7 mouse cellular contexts compared by ENCODE assay signal in genomic region chr2:62046861-62047503, GRCm38 (mm10). TPM values are rescaled to one million over a fixed set of nuclear protein-coding genes. Genes with fewer than 3 reads are reported as not detected.
A peak's percentile ranks its signal among the peaks of the same experiment; 100 is the strongest.
DNase-seq lines count a peak whose midpoint lies in the region; ATAC-seq and TF ChIP-seq lines count a peak whose summit lies in the region.

No protein-coding gene starts in this region.

- no peaks in the 10 kb centered on the region for H3K27me3 ChIP-seq in lung, postnatal 0 days (replicated peaks; ENCODE audit: insufficient read depth, low read length)
- no peaks in the 10 kb centered on the region for H3K27me3 ChIP-seq in hindbrain, embryonic 11.5 days (ENCODE audit: control insufficient read depth, insufficient read depth, low read length)
- peaks cover 18% of the 10 kb centered on the region for H3K27me3 ChIP-seq in liver, embryonic 12.5 days (replicated peaks)
- no peaks in the 10 kb centered on the region for H3K27me3 ChIP-seq in stomach, embryonic 15.5 days (replicated peaks)

- no peak for TF ChIP-seq EP300 in lung, postnatal 0 days (IDR thresholded peaks at IDR 0.05)

- H3K4me3 ChIP-seq in lung, postnatal 0 days (ENCODE audit: low read depth, low read length), result peak overlapping the region; percentile 29; the same call in 1 of the 2 replicates
- peak overlapping the region; percentile 45 for H3K4me3 ChIP-seq in hindbrain, embryonic 11.5 days (ENCODE audit: low read depth, low read length)
- peak overlapping the region; percentile 34; the same call in 1 of the 2 replicates for H3K4me3 ChIP-seq in liver, embryonic 12.5 days
- H3K4me3 ChIP-seq in stomach, embryonic 15.5 days (replicated peaks), result peak overlapping the region; percentile 44

- H3K27ac ChIP-seq in lung, postnatal 0 days (ENCODE audit: low read length), result no peak overlapping the region
- H3K27ac ChIP-seq in hindbrain, embryonic 11.5 days (ENCODE audit: low read depth, low read length), result peak overlapping the region; percentile 12; the same call in 1 of the 2 replicates
- H3K27ac ChIP-seq in liver, embryonic 12.5 days, result no peak overlapping the region
- H3K27ac ChIP-seq in stomach, embryonic 15.5 days, result no peak overlapping the region

- no peaks in the 10 kb centered on the region for H3K36me3 ChIP-seq in lung, postnatal 0 days (ENCODE audit: insufficient read depth, low read length)
- no peaks in the 10 kb centered on the region for H3K36me3 ChIP-seq in hindbrain, embryonic 11.5 days (ENCODE audit: control insufficient read depth, insufficient read depth, low read length)
- no peaks in the 10 kb centered on the region for H3K36me3 ChIP-seq in liver, embryonic 12.5 days
- no peaks in the 10 kb centered on the region for H3K36me3 ChIP-seq in stomach, embryonic 15.5 days

- H3K4me1 ChIP-seq in lung, postnatal 0 days (ENCODE audit: insufficient read depth, low read depth, low read length), result peaks cover 3% of the 10 kb centered on the region; the same call in 1 of the 2 replicates
- H3K4me1 ChIP-seq in hindbrain, embryonic 11.5 days (replicated peaks; ENCODE audit: control insufficient read depth, insufficient read depth, low read length), result 0 out of 2 replicates have a peak, but pooled peaks cover 2% of the 10 kb centered on the region
- no peaks in the 10 kb centered on the region for H3K4me1 ChIP-seq in liver, embryonic 12.5 days
- H3K4me1 ChIP-seq in stomach, embryonic 15.5 days, result no peaks in the 10 kb centered on the region

- no peak for DNase-seq in lung, postnatal 0 days (ENCODE audit: low spot score)
- DNase-seq in lung, postnatal 14 days, result no peak
- DNase-seq in hindbrain, embryonic 11.5 days (ENCODE audit: low spot score), result peak; percentile 58
- no peak for DNase-seq in ovary, postnatal 14 days (ENCODE audit: low spot score)

- peak overlapping the region; percentile 55 for H3K4me2 ChIP-seq in lung, postnatal 0 days (replicated peaks; ENCODE audit: low read depth, low read length)
- peak overlapping the region; percentile 56 for H3K4me2 ChIP-seq in hindbrain, embryonic 11.5 days (replicated peaks; ENCODE audit: low read depth, low read length)
- peak overlapping the region; percentile 47 for H3K4me2 ChIP-seq in liver, embryonic 12.5 days
- peak overlapping the region; percentile 62 for H3K4me2 ChIP-seq in stomach, embryonic 15.5 days

- no peaks in the 10 kb centered on the region for H3K9me3 ChIP-seq in lung, postnatal 0 days (ENCODE audit: low read length)
- H3K9me3 ChIP-seq in hindbrain, embryonic 11.5 days (ENCODE audit: control insufficient read depth, low read length), result no peaks in the 10 kb centered on the region
- no peaks in the 10 kb centered on the region for H3K9me3 ChIP-seq in liver, embryonic 12.5 days (replicated peaks)
- no peaks in the 10 kb centered on the region for H3K9me3 ChIP-seq in stomach, embryonic 15.5 days

- TF ChIP-seq CTCF in lung, postnatal 0 days (IDR thresholded peaks at IDR 0.05), result no peak

- ATAC-seq in lung, postnatal 0 days, result no peak
- peak; percentile 59; the same call in 1 of the 2 replicates for ATAC-seq in hindbrain, embryonic 11.5 days (ENCODE audit: low FRiP score)
- no peak for ATAC-seq in liver, embryonic 12.5 days
- no peak for ATAC-seq in stomach, embryonic 15.5 days (ENCODE audit: insufficient read depth, low FRiP score, low read depth)
- no peak for ATAC-seq in megakaryocyte-erythroid progenitor cell, adult 5-6 weeks (replicated peaks; ENCODE audit: low FRiP score, low TSS enrichment, poor library complexity, severe bottlenecking)

- no peak overlapping the region for H3K9ac ChIP-seq in lung, postnatal 0 days (replicated peaks; ENCODE audit: low read depth)
- H3K9ac ChIP-seq in hindbrain, embryonic 11.5 days (ENCODE audit: low read depth, low read length), result peak overlapping the region; percentile 31
- no peak overlapping the region for H3K9ac ChIP-seq in liver, embryonic 12.5 days
- no peak overlapping the region for H3K9ac ChIP-seq in stomach, embryonic 15.5 days

- WGBS in lung, postnatal 0 days, result 11% methylated on average over 10 of the region's 10 CpGs
- 15% methylated on average over 10 of the region's 10 CpGs for WGBS in hindbrain, embryonic 11.5 days
- 18% methylated on average over 10 of the region's 10 CpGs for WGBS in liver, embryonic 12.5 days (ENCODE audit: insufficient replicate concordance)
- WGBS in stomach, embryonic 15.5 days, result 9% methylated on average over 10 of the region's 10 CpGs

RNA-seq across cellular contexts. Expression of gene Slc4a10, which starts 0.7 kb away (rescaled TPM):
- 0.13 and 0.17 TPM in 2 replicates for polyA plus RNA-seq in lung, postnatal 0 days (2015; fragmentation: Nextera tagmentation; extraction: Ambion mirVana)
- polyA plus RNA-seq in hindbrain, embryonic 11.5 days (2014; fragmentation: Nextera tagmentation; extraction: Ambion mirVana), result 2.3 and 2.7 TPM in 2 replicates
- 0.07 and 0.11 TPM in 2 replicates for polyA plus RNA-seq in liver, embryonic 12.5 days (2016; fragmentation: Nextera tagmentation; extraction: Ambion mirVana)
- 0.19 and 0.39 TPM in 2 replicates for polyA plus RNA-seq in stomach, embryonic 15.5 days (2015; fragmentation: Nextera tagmentation; extraction: Ambion mirVana)
- total RNA-seq in megakaryocyte-erythroid progenitor cell, adult 5-6 weeks (2014; fragmentation: Nextera tagmentation), result not detected in 2 replicates
- total RNA-seq in megakaryocyte-erythroid progenitor cell, adult 5-6 weeks (2017), result not detected in 2 replicates
